Mouse (Mus musculus) forebrain, embryonic 13.5 days (tissue): ENCODE measurements at regions not wholly inside any gene's neighbourhood (a gene's known extent, or its start where the extent isn't known, plus 50 kb on each side); places are given as distances from the start of the nearest gene placed in this dataset.

Experiments
- ATAC-seq: fragments of 200-750 bp; cut with Nextera tagmentation; 2 replicates; pipeline ENCODE4 v1.8.0; 2017
- H3K27ac ChIP-seq: fragments of 300-500 bp; sonication (generic); 2 replicates; pipeline ENCODE4 v1.5.1; 2015; ENCODE audit warnings: inconsistent platforms, mild to moderate bottlenecking, moderate library complexity
- H3K27me3 ChIP-seq: fragments of 300-500 bp; sonication (generic); 2 replicates; pipeline ENCODE4 v1.6.1; 2015; ENCODE audit warnings: mild to moderate bottlenecking, inconsistent platforms
- H3K36me3 ChIP-seq: fragments of 300-500 bp; sonication (generic); 2 replicates; pipeline ENCODE4 v1.6.1; 2015; ENCODE audit warnings: mild to moderate bottlenecking, inconsistent platforms; ENCODE audit not compliant: poor library complexity, severe bottlenecking
- H3K4me1 ChIP-seq: fragments of 300-500 bp; sonication (generic); 2 replicates; pipeline ENCODE4 v1.6.1; 2015; ENCODE audit warnings: inconsistent platforms
- H3K4me2 ChIP-seq: fragments of 300-500 bp; sonication (generic); 2 replicates; pipeline ENCODE4 v1.6.1; 2015; ENCODE audit warnings: inconsistent platforms, mild to moderate bottlenecking, moderate library complexity
- H3K4me3 ChIP-seq: fragments of 300-500 bp; sonication (generic); 2 replicates; pipeline ENCODE4 v1.5.1; 2015; ENCODE audit warnings: mild to moderate bottlenecking, inconsistent platforms
- H3K9ac ChIP-seq: fragments of 300-500 bp; sonication (generic); 2 replicates; pipeline ENCODE4 v1.6.1; 2015; ENCODE audit warnings: mild to moderate bottlenecking, inconsistent platforms
- H3K9me3 ChIP-seq: fragments of 300-500 bp; sonication (generic); replicated peaks from 2 replicates; pipeline ENCODE4 v1.6.1; 2016; ENCODE audit warnings: inconsistent platforms
- WGBS: fragments of 180-500 bp; shearing (Covaris S2); methylation state at CpG from one replicate; pipeline ENCODE4 v1.1.7; 2015; 5-methylcytosine and 5-hydroxymethylcytosine counted together

GRCm38 (mm10) chr7:71472384-71473141 is 121.3 kb upstream of the Gm10295 start:
- Histone ChIP-seq H3K9ac (no peak overlapping the region), H3K4me2 (no peak overlapping the region), H3K9me3 (no peaks in the 10 kb centered on the region), H3K4me1 (no peaks in the 10 kb centered on the region), H3K36me3 (no peaks in the 10 kb centered on the region), H3K27ac (no peak overlapping the region; the same call in 1 of the 2 replicates), H3K27me3 (no peaks in the 10 kb centered on the region), H3K4me3 (no peak overlapping the region)
- peak; percentile 63; the same call in 1 of the 2 replicates for ATAC-seq
- 80% methylated on average over 12 of the region's 12 CpGs for WGBS

DNA sequence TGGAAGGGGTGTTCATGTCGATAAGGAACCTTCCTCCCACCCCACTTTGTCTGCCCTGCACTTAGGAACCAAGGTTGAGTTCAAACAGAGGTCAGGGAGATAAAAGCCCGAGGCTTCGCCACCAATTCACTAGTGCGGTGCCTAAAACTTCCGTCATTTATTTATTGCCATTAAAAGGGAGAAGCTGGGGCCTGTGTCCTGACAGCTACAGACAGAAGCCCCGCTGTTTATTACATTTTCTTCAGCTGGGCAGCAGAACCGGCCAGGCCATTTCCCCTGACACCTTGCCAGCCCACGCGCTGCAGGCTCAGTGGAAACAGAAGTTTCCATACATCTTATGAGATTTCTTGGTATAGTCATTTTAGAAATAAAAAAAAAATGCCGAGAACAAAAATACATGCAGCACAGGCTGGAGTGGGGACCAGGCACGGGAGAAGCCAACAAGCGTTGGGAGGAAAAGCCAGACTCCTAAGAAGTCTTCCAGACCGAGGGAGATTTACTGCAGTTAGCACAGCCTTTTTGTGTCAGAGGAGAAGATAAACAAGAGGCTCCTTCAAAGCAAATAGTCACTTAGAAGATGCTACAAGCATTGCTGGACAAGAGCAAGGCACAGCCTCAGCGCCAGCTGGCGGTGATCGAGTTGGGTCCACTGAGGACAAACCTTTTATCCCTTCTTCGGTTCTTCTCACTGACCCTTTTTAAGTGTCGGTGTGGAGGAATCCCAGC is 120.5 kb upstream of the Gm10295 start:
- ATAC-seq: no peak
- H3K27ac ChIP-seq: no peak overlapping the region; the same call in 1 of the 2 replicates
- 58% methylated on average over 18 of the region's 18 CpGs for WGBS

GRCm38 (mm10) chr7:71471319-71471657 is 120.0 kb upstream of the Gm10295 start:
- H3K36me3 ChIP-seq: no peaks in the 10 kb centered on the region
- H3K9ac ChIP-seq: no peak overlapping the region
- no peak overlapping the region for H3K4me2 ChIP-seq
- H3K4me3 ChIP-seq: no peak overlapping the region
- H3K9me3 ChIP-seq: no peaks in the 10 kb centered on the region
- no peaks in the 10 kb centered on the region for H3K4me1 ChIP-seq
- H3K27me3 ChIP-seq: no peaks in the 10 kb centered on the region
- ATAC-seq: no peak
- 57% methylated on average over 3 of the region's 3 CpGs for WGBS
- no peak overlapping the region for H3K27ac ChIP-seq

More for the DNA sequence above, 120.5 kb upstream of the Gm10295 start:
- Histone ChIP-seq H3K4me3 (no peak overlapping the region), H3K9ac (no peak overlapping the region), H3K9me3 (no peaks in the 10 kb centered on the region), H3K4me2 (no peak overlapping the region), H3K36me3 (no peaks in the 10 kb centered on the region), H3K4me1 (no peaks in the 10 kb centered on the region), H3K27me3 (no peaks in the 10 kb centered on the region)

GRCm38 (mm10) chr7:71470418-71470817 is 119.1 kb upstream of the Gm10295 start:
- 73% methylated on average over 2 of the region's 2 CpGs for WGBS
- ATAC-seq: no peak
- Histone ChIP-seq H3K4me2 (no peak overlapping the region), H3K9me3 (no peaks in the 10 kb centered on the region), H3K9ac (no peak overlapping the region), H3K4me3 (no peak overlapping the region), H3K27me3 (no peaks in the 10 kb centered on the region), H3K27ac (no peak overlapping the region), H3K4me1 (no peaks in the 10 kb centered on the region), H3K36me3 (no peaks in the 10 kb centered on the region)

DNA sequence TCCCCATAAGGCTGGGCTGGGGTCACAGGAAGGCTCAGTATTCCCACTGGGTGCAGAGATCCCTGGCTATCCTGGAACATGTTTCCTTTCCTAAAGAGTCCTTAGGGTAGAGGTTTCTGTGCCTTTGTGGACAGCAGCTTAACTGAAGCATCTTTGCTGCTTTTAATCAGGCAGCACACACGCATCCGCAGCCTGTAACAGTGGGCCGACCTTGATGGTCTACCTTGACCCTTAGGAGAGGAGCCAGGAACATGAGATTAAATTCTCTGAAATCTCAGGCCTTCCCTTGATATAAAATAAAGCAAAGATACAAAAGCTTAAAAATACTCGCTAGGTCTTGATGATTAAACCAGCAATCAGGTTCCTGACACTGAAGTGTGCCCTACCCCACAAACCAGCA is 118.7 kb upstream of the Gm10295 start:
- no peak overlapping the region for H3K4me2 ChIP-seq
- no peaks in the 10 kb centered on the region for H3K27me3 ChIP-seq
- WGBS: 88% methylated on average over 4 of the region's 4 CpGs
- no peak overlapping the region for H3K4me3 ChIP-seq
- no peak overlapping the region for H3K9ac ChIP-seq
- H3K27ac ChIP-seq: no peak overlapping the region
- ATAC-seq: no peak
- no peaks in the 10 kb centered on the region for H3K36me3 ChIP-seq
- no peaks in the 10 kb centered on the region for H3K9me3 ChIP-seq
- no peaks in the 10 kb centered on the region for H3K4me1 ChIP-seq

DNA sequence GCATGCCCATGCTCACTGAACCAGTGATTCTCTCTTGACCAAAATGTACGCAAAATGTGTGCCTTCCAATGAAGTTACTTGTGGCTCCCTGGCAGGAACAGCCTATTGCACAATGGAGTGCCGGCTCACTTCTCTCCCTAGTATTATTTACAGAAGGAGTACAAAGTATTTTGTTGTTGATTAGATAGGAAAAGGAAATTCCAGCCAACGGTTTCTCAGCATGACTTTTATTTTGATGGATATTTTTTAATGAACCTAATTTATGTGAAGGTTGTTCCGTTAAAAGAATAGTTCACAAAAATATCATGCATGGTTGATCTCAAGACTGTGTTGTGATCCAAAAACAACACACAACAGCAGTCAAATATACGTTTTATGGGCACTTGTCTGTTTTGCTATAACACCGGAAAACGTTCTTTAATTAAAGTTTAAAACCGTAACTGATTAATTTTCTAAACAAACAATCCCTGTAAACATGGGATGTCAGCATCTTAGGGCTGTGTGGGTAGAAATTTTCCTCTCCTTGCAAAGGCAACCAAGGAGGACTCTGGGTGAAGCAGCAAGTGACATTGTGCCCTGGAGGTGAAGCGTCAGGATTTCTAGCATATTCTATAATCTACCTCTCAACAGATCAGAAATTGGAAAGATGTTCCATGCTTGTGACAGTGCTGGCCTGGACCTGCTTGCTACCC is 116.3 kb upstream of the Gm10295 start:
- Histone ChIP-seq H3K27me3 (no peaks in the 10 kb centered on the region), H3K9me3 (no peaks in the 10 kb centered on the region), H3K36me3 (no peaks in the 10 kb centered on the region), H3K9ac (no peak overlapping the region), H3K4me3 (no peak overlapping the region), H3K4me2 (no peak overlapping the region), H3K4me1 (no peaks in the 10 kb centered on the region), H3K27ac (no peak overlapping the region)
- ATAC-seq: no peak
- 76% methylated on average over 9 of the region's 9 CpGs for WGBS

DNA sequence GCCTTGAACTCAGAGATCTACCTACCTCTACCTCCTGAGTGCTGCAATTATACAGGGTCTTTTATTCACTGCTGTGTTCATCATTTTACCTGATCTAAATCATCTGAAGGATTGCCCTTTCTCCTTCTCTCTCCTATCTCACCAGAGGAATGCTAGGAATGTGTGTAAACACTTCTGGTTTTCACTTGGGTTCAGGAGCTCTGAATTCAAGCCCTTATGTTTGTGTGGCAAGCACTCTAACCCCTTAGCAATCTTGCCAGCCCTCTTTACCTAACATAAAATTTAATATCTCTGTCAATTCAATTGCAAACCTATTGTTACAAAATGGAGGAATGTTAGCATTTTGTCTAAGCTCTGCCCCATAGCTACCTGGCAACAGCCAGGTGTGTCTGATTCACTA is 112.8 kb upstream of the Gm10295 start:
- H3K36me3 ChIP-seq: no peaks in the 10 kb centered on the region
- H3K4me2 ChIP-seq: no peak overlapping the region
- no peak overlapping the region for H3K4me3 ChIP-seq
- H3K9ac ChIP-seq: no peak overlapping the region
- H3K27me3 ChIP-seq: no peaks in the 10 kb centered on the region
- H3K4me1 ChIP-seq: no peaks in the 10 kb centered on the region
- ATAC-seq: no peak
- H3K27ac ChIP-seq: no peak overlapping the region
- H3K9me3 ChIP-seq: no peaks in the 10 kb centered on the region

DNA sequence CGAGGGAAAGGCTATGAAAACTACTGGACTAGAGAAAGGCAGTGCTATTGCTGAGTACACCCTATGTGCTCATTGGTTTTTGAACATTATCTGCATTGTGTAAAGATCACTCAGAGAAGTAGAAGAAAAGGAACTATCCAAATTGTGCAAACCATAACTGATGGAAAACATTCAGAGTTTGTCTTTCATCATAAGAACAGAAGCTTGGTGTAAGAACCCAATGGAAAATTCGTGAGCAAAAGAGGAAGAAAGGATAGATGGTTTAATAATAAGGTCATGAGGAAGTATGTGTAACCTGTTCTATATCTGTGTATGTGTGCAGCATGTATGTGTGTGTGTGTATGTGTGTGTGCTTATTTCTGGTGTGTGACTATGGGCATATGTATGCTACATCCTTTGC is 112.3 kb upstream of the Gm10295 start:
- ATAC-seq: no peak

GRCm38 (mm10) chr7:71459805-71460204 is 108.5 kb upstream of the Gm10295 start:
- H3K27ac ChIP-seq: no peak overlapping the region
- H3K4me3 ChIP-seq: no peak overlapping the region
- H3K4me1 ChIP-seq: no peaks in the 10 kb centered on the region
- ATAC-seq: no peak
- no peaks in the 10 kb centered on the region for H3K27me3 ChIP-seq
- H3K9me3 ChIP-seq: no peaks in the 10 kb centered on the region
- H3K36me3 ChIP-seq: no peaks in the 10 kb centered on the region
- H3K4me2 ChIP-seq: no peak overlapping the region
- H3K9ac ChIP-seq: no peak overlapping the region

More for the DNA sequence above, 112.3 kb upstream of the Gm10295 start:
- H3K9ac ChIP-seq: no peak overlapping the region
- H3K36me3 ChIP-seq: no peaks in the 10 kb centered on the region
- WGBS: 80% methylated on average over 2 of the region's 2 CpGs
- H3K9me3 ChIP-seq: no peaks in the 10 kb centered on the region
- H3K4me3 ChIP-seq: no peak overlapping the region
- H3K27me3 ChIP-seq: no peaks in the 10 kb centered on the region
- no peaks in the 10 kb centered on the region for H3K4me1 ChIP-seq
- no peak overlapping the region for H3K27ac ChIP-seq
- H3K4me2 ChIP-seq: no peak overlapping the region

DNA sequence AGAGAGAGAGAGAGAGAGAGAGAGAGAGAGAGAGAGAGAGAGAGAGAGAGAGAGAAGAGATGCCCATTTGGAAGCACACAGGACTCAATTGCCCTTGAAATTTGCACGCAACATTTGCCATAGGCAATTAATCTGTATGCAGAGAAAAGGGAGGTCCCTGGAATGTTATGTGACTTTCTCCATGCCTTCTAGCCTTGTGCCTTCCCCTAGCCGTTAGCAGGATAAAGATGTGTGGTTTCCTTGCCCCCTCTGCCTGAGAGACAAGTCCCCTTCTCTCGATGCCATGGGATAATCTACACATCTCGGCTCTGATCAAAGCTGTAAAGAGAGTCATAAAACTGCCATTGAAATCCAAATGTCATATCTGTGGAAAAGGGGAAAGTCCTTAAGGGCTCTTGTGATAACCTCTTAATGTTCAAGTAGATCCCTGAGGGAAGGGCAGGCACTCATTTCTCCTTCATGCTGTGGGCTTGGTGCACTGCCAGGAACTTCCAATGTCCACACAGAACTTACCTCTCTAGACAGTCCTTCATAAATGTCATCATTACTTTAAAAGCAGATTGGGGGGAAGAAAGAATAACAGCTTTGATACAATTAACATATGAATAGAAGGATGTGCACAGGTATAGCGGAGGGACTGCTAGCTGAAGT is 106.9 kb upstream of the Gm10295 start:
- 83% methylated on average over 5 of the region's 5 CpGs for WGBS

DNA sequence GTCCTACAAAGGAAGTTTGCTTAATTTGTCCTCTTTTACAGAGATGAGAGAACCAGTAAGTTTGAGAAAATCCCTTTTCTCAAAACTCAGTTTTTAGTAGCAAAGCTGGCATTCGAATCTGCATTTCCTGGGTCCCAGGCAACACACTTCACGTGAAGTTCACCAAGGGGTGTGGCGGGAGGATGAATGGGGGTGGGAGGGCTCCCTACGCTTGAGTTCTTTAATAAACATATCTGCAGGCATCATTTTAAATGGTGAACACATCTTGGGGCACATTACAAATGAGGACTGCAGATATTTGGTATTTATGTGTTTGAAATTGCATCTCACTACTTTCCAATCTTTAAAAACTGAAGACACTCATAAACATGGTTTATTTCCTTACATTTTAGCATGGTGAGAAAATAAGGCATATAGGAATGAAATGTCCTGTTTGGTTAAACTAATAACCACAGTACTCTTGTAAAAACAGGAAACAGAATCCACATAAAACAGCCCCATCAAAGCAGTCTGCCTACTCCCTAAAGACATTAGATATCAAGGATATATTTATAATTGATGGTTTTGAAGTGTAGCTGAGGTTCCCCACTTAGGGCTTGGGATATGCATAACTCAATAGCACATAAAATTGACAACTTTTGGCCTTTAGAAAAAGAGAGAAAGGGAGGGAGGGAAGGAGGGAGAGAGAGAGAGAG is 106.3 kb upstream of the Gm10295 start:
- H3K36me3 ChIP-seq: no peaks in the 10 kb centered on the region
- no peak overlapping the region for H3K9ac ChIP-seq
- no peak overlapping the region for H3K4me3 ChIP-seq
- no peaks in the 10 kb centered on the region for H3K9me3 ChIP-seq
- no peaks in the 10 kb centered on the region for H3K4me1 ChIP-seq
- 87% methylated on average over 4 of the region's 4 CpGs for WGBS
- H3K27me3 ChIP-seq: no peaks in the 10 kb centered on the region
- no peak overlapping the region for H3K27ac ChIP-seq
- no peak for ATAC-seq
- no peak overlapping the region for H3K4me2 ChIP-seq

More for the DNA sequence above, 106.9 kb upstream of the Gm10295 start:
- H3K27ac ChIP-seq: no peak overlapping the region
- no peak for ATAC-seq
- no peak overlapping the region for H3K4me3 ChIP-seq
- H3K36me3 ChIP-seq: no peaks in the 10 kb centered on the region
- no peaks in the 10 kb centered on the region for H3K4me1 ChIP-seq
- no peak overlapping the region for H3K4me2 ChIP-seq
- no peaks in the 10 kb centered on the region for H3K27me3 ChIP-seq
- H3K9me3 ChIP-seq: no peaks in the 10 kb centered on the region
- no peak overlapping the region for H3K9ac ChIP-seq
